Mouse (Mus musculus) heart, adult 2 months (tissue): Measurements from ENCODE around the gene Tbc1d30.

Experiments
- CTCF ChIP-seq: fragments of 200-600 bp; IDR thresholded peaks from 2 replicates; pipeline ENCODE4 v1.8.1; 2022; ENCODE audit warnings: antibody characterized with exemption, mild to moderate bottlenecking, moderate library complexity
- EP300 ChIP-seq: fragments of 200-500 bp; IDR thresholded peaks from 2 replicates; pipeline ENCODE4 v1.6.1; 2011; ENCODE audit warnings: low read depth, low read length, control low read depth; ENCODE audit not compliant: insufficient read depth
- POLR2A ChIP-seq: fragments of 200-500 bp; IDR thresholded peaks from 2 replicates; pipeline ENCODE4 v1.6.1; 2011; ENCODE audit warnings: mild to moderate bottlenecking, low read depth, low read length, control low read depth; ENCODE audit not compliant: insufficient read depth

GRCm38 (mm10) chr10:121385695-121386094 is 34.6 kb upstream of the Tbc1d30 start:
- TF ChIP-seq EP300, result no peak
- TF ChIP-seq CTCF, result no peak
- no peak for TF ChIP-seq POLR2A
